Mouse (Mus musculus): Measurements from ENCODE around the gene Tet2. TPM values are rescaled to one million over a fixed set of nuclear protein-coding genes. Genes with fewer than 3 reads are reported as not detected.

The Tet2 gene
- polyA plus RNA-seq, 1 experiment from 2014 or later: 20.0 TPM

DNA sequence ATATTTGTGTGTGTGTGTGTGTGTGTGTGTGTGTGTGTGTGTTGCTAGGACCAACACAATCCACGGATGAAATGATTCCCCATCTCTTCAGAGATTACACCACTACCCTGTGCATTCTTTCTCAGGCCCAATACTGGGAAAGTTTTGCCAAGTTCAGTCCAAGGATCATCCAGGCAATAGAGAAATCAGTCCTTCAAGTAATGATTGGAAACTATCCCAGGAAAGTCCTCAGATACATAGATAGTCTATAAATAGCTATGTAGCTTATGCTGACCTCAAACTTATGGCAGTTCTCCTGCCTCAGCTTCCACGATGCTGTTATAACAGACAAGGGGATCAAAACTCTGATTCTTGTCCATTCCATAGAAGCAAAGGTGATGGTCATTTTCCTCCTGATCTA lies 13.8 kb downstream of the Tet2 start:
- Histone ChIP-seq H3K9me3 (ENCODE audit: control insufficient read depth, low read length) (no peaks in the 10 kb centered on the region), H3K27me3 (ENCODE audit: control insufficient read depth, insufficient read depth, low read length) (no peaks in the 10 kb centered on the region), H3K9ac (ENCODE audit: low read length) (no peak overlapping the region), H3K27ac (replicated peaks in 1 of 2; ENCODE audit: control insufficient read depth in 1 of 2, insufficient read depth in 1 of 2, low read depth in 2 of 2, low read length in 2 of 2) (no peak overlapping the region), H3K4me1 (ENCODE audit: control insufficient read depth in 2 of 2, insufficient read depth in 2 of 2, low read length in 2 of 2) (peaks cover 7 to 26% of the 10 kb centered on the region in 2 experiments), H3K4me3 (ENCODE audit: control insufficient read depth in 1 of 2, insufficient read depth in 1 of 2, low read depth in 1 of 2, low read length in 2 of 2) (no peak overlapping the region), H3K4me2 (ENCODE audit: low read length) (no peak overlapping the region), H3K36me3 (ENCODE audit: control insufficient read depth, insufficient read depth, low read length) (0 out of 2 replicates have a peak, but pooled peaks cover under 1% of the 10 kb centered on the region)
- WGBS: 50% methylated on average over 2 of the region's 2 CpGs
- ATAC-seq (ENCODE audit: insufficient number of reproducible peaks, insufficient read depth, low FRiP score, low read depth): no peak

DNA sequence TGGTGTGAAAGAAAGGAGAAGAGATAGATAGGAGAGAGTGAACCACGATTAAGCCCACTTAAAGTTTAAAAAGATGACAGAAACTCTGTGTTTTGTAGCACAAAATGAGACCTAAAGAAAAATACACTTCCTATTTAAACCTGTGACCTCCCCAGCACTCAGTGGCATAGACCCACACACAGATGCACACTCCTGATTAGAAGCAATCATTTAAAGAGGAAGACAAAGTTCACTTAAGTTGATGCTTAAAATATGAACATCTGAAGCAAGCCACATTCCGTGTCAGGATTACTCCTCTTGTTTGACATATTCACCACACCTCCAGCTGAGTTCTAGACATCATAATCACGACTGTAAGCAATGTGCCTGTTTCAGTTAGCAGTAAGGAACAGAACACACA lies 14.3 kb downstream of the Tet2 start:
- no peak overlapping the region for H3K4me3 ChIP-seq (ENCODE audit: control insufficient read depth in 1 of 2, insufficient read depth in 1 of 2, low read depth in 1 of 2, low read length in 2 of 2)
- H3K4me2 ChIP-seq (ENCODE audit: low read length): no peak overlapping the region
- no peak overlapping the region for H3K9ac ChIP-seq (ENCODE audit: low read length)
- H3K9me3 ChIP-seq (ENCODE audit: control insufficient read depth, low read length): no peaks in the 10 kb centered on the region
- no peaks in the 10 kb centered on the region for H3K27me3 ChIP-seq (ENCODE audit: control insufficient read depth, insufficient read depth, low read length)
- H3K36me3 ChIP-seq (ENCODE audit: control insufficient read depth, insufficient read depth, low read length): no peaks in the 10 kb centered on the region
- peaks cover 7 to 27% of the 10 kb centered on the region in 2 experiments for H3K4me1 ChIP-seq (ENCODE audit: control insufficient read depth in 2 of 2, insufficient read depth in 2 of 2, low read length in 2 of 2)
- ATAC-seq (ENCODE audit: insufficient number of reproducible peaks, insufficient read depth, low FRiP score, low read depth): no peak
- 61% methylated on average over 3 of the region's 3 CpGs for WGBS
- H3K27ac ChIP-seq (replicated peaks in 1 of 2; ENCODE audit: control insufficient read depth in 1 of 2, insufficient read depth in 1 of 2, low read depth in 2 of 2, low read length in 2 of 2): no peak overlapping the region

DNA sequence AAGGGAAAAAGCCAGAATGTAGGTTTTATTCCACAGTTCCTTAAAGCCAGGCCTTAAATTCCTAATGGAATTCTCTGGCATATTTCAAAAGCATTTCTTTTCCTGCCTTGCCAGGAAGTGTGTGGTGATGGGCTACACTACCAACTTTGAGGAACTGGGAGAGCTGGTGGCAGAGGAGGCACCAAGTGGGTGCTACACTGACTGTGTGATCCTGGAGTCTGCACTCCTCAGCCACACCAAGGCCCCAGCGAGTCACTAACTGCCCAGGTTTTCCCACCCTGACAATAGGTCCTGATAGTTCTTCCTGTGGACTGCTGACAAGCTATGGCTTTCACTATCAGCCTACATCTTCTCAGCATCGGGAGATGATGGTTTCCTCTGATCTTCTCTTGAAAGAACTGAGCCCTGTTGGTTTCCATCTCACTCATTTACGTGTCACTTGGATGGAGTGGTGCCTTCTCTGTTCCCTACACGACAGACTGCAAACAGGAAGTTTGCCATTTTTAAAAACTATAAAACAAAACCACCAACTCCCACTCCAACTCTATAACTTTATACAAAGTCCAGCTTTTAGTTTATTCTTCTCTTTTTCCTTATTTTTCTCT lies 18.7 kb downstream of the Tet2 start:
- H3K9me3 ChIP-seq (ENCODE audit: control insufficient read depth, low read length): no peaks in the 10 kb centered on the region
- H3K9ac ChIP-seq (ENCODE audit: low read length): no peak overlapping the region
- no peaks in the 10 kb centered on the region for H3K27me3 ChIP-seq (ENCODE audit: control insufficient read depth, insufficient read depth, low read length)
- peaks cover 3 to 17% of the 10 kb centered on the region in 2 experiments for H3K4me1 ChIP-seq (ENCODE audit: control insufficient read depth in 2 of 2, insufficient read depth in 2 of 2, low read length in 2 of 2)
- H3K36me3 ChIP-seq (ENCODE audit: control insufficient read depth, insufficient read depth, low read length): no peaks in the 10 kb centered on the region
- ATAC-seq (ENCODE audit: insufficient number of reproducible peaks, insufficient read depth, low FRiP score, low read depth): no peak
- no peak overlapping the region for H3K4me2 ChIP-seq (ENCODE audit: low read length)
- no peak overlapping the region for H3K4me3 ChIP-seq (ENCODE audit: control insufficient read depth in 1 of 2, insufficient read depth in 1 of 2, low read depth in 1 of 2, low read length in 2 of 2)
- 68% methylated on average over 4 of the region's 4 CpGs for WGBS
- H3K27ac ChIP-seq (replicated peaks in 1 of 2; ENCODE audit: control insufficient read depth in 1 of 2, insufficient read depth in 1 of 2, low read depth in 2 of 2, low read length in 2 of 2): no peak overlapping the region

GRCm38 (mm10) chr3:133525578-133525977 lies 19.4 kb downstream of the Tet2 start:
- no peak overlapping the region for H3K9ac ChIP-seq (ENCODE audit: low read length)
- no peak overlapping the region for H3K4me2 ChIP-seq (ENCODE audit: low read length)
- whole genome bisulfite sequencing: 65% methylated on average over 1 of the region's 1 CpGs
- H3K4me1 ChIP-seq (ENCODE audit: control insufficient read depth in 2 of 2, insufficient read depth in 2 of 2, low read length in 2 of 2): peaks cover 3 to 10% of the 10 kb centered on the region in 2 experiments
- ATAC-seq (ENCODE audit: insufficient number of reproducible peaks, insufficient read depth, low FRiP score, low read depth): no peak
- no peaks in the 10 kb centered on the region for H3K27me3 ChIP-seq (ENCODE audit: control insufficient read depth, insufficient read depth, low read length)
- no peaks in the 10 kb centered on the region for H3K36me3 ChIP-seq (ENCODE audit: control insufficient read depth, insufficient read depth, low read length)
- no peak overlapping the region for H3K27ac ChIP-seq (replicated peaks in 1 of 2; ENCODE audit: control insufficient read depth in 1 of 2, insufficient read depth in 1 of 2, low read depth in 2 of 2, low read length in 2 of 2)
- H3K4me3 ChIP-seq (ENCODE audit: control insufficient read depth in 1 of 2, insufficient read depth in 1 of 2, low read depth in 1 of 2, low read length in 2 of 2): no peak overlapping the region
- no peaks in the 10 kb centered on the region for H3K9me3 ChIP-seq (ENCODE audit: control insufficient read depth, low read length)

GRCm38 (mm10) chr3:133524341-133525050 lies 20.4 kb downstream of the Tet2 start:
- H3K9ac ChIP-seq (ENCODE audit: low read length): no peak overlapping the region
- H3K4me2 ChIP-seq (ENCODE audit: low read length): no peak overlapping the region
- H3K27me3 ChIP-seq (ENCODE audit: control insufficient read depth, insufficient read depth, low read length): no peaks in the 10 kb centered on the region
- 66% methylated on average over 4 of the region's 4 CpGs for WGBS
- no peak overlapping the region for H3K27ac ChIP-seq (replicated peaks in 1 of 2; ENCODE audit: control insufficient read depth in 1 of 2, insufficient read depth in 1 of 2, low read depth in 2 of 2, low read length in 2 of 2)
- no peak for ATAC-seq (ENCODE audit: insufficient number of reproducible peaks, insufficient read depth, low FRiP score, low read depth)
- no peak overlapping the region for H3K4me3 ChIP-seq (ENCODE audit: control insufficient read depth in 1 of 2, insufficient read depth in 1 of 2, low read depth in 1 of 2, low read length in 2 of 2)
- no peaks in the 10 kb centered on the region for H3K9me3 ChIP-seq (ENCODE audit: control insufficient read depth, low read length)
- H3K36me3 ChIP-seq (ENCODE audit: control insufficient read depth, insufficient read depth, low read length): no peaks in the 10 kb centered on the region
- peaks cover 3 to 10% of the 10 kb centered on the region in 2 experiments for H3K4me1 ChIP-seq (ENCODE audit: control insufficient read depth in 2 of 2, insufficient read depth in 2 of 2, low read length in 2 of 2)

GRCm38 (mm10) chr3:133523191-133523590 lies 21.7 kb downstream of the Tet2 start:
- ATAC-seq (ENCODE audit: insufficient number of reproducible peaks, insufficient read depth, low FRiP score, low read depth): no peak
- 61% methylated on average over 6 of the region's 6 CpGs for WGBS
- Histone ChIP-seq H3K4me1 (ENCODE audit: control insufficient read depth in 2 of 2, insufficient read depth in 2 of 2, low read length in 2 of 2) (peaks cover 3 to 10% of the 10 kb centered on the region in 2 experiments), H3K9me3 (ENCODE audit: control insufficient read depth, low read length) (no peaks in the 10 kb centered on the region), H3K36me3 (ENCODE audit: control insufficient read depth, insufficient read depth, low read length) (no peaks in the 10 kb centered on the region), H3K27me3 (ENCODE audit: control insufficient read depth, insufficient read depth, low read length) (no peaks in the 10 kb centered on the region), H3K9ac (ENCODE audit: low read length) (no peak overlapping the region), H3K4me3 (ENCODE audit: control insufficient read depth in 1 of 2, insufficient read depth in 1 of 2, low read depth in 1 of 2, low read length in 2 of 2) (no peak overlapping the region), H3K4me2 (ENCODE audit: low read length) (no peak overlapping the region), H3K27ac (replicated peaks in 1 of 2; ENCODE audit: control insufficient read depth in 1 of 2, insufficient read depth in 1 of 2, low read depth in 2 of 2, low read length in 2 of 2) (no peak overlapping the region)

DNA sequence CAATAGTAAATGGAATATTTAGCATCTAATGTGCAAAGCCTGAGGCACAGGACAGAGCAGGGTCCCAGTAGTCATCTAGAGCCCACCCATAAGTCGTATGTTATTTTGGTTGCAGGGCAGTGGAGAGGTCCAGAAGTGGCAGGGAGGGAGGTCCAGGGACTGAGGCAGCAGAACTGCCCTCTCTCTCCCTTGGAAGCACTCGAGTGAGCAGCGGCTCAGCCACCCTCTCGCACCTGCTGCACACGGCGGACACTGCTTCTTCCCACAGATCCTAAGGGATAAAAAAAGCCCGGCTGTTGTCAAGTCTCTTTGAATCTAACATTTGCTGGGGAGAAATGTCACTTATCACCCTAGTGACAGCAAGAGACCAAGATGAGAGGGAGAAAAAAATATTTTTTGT lies 22.6 kb downstream of the Tet2 start:
- no peaks in the 10 kb centered on the region for H3K9me3 ChIP-seq (ENCODE audit: control insufficient read depth, low read length)
- no peak overlapping the region for H3K27ac ChIP-seq (replicated peaks in 1 of 2; ENCODE audit: control insufficient read depth in 1 of 2, insufficient read depth in 1 of 2, low read depth in 2 of 2, low read length in 2 of 2)
- H3K36me3 ChIP-seq (ENCODE audit: control insufficient read depth, insufficient read depth, low read length): no peaks in the 10 kb centered on the region
- no peak overlapping the region for H3K4me3 ChIP-seq (ENCODE audit: control insufficient read depth in 1 of 2, insufficient read depth in 1 of 2, low read depth in 1 of 2, low read length in 2 of 2)
- no peaks in the 10 kb centered on the region for H3K27me3 ChIP-seq (ENCODE audit: control insufficient read depth, insufficient read depth, low read length)
- peaks cover 5 to 13% of the 10 kb centered on the region in 2 experiments for H3K4me1 ChIP-seq (ENCODE audit: control insufficient read depth in 2 of 2, insufficient read depth in 2 of 2, low read length in 2 of 2)
- WGBS: 32% methylated on average over 7 of the region's 7 CpGs
- no peak overlapping the region for H3K9ac ChIP-seq (ENCODE audit: low read length)
- no peak overlapping the region for H3K4me2 ChIP-seq (ENCODE audit: low read length)
- ATAC-seq (ENCODE audit: insufficient number of reproducible peaks, insufficient read depth, low FRiP score, low read depth): no peak

Measured in heart, embryonic 14.5 days (tissue).